Mouse (Mus musculus) embryonic facial prominence, embryonic 10.5 days (tissue): ENCODE results near the gene Acer3. TPM values are rescaled to one million over a fixed set of nuclear protein-coding genes. Genes with fewer than 3 reads are reported as not detected.

Source experiments
- DNase-seq: peaks from one replicate; pipeline ENCODE4 v3.0.0-alpha.2; 2017; ENCODE audit warnings: low spot score
- H3K27ac ChIP-seq: fragments of 300-500 bp; sonication (generic); replicated peaks from 2 replicates; pipeline ENCODE4 v1.5.1; 2016; ENCODE audit warnings: mild to moderate bottlenecking
- H3K27me3 ChIP-seq: fragments of 300-500 bp; sonication (generic); replicated peaks from 2 replicates; pipeline ENCODE4 v1.6.1; 2016; ENCODE audit warnings: low read depth, mild to moderate bottlenecking; ENCODE audit not compliant: poor library complexity, severe bottlenecking
- H3K36me3 ChIP-seq: fragments of 300-500 bp; sonication (generic); replicated peaks from 2 replicates; pipeline ENCODE4 v1.6.1; 2016; ENCODE audit warnings: mild to moderate bottlenecking, moderate library complexity
- H3K4me1 ChIP-seq: fragments of 300-500 bp; sonication (generic); 2 replicates; pipeline ENCODE4 v1.6.1; 2016
- H3K4me3 ChIP-seq: fragments of 300-500 bp; sonication (generic); 2 replicates; pipeline ENCODE4 v1.5.1; 2016; ENCODE audit warnings: mild to moderate bottlenecking, moderate library complexity
- H3K9me3 ChIP-seq: fragments of 300-500 bp; sonication (generic); 2 replicates; pipeline ENCODE4 v1.6.1; 2016; ENCODE audit warnings: mild to moderate bottlenecking
- WGBS: fragments of 180-500 bp; shearing (Covaris S2); methylation state at CpG from one replicate; pipeline ENCODE4 v1.1.7; 2016; 5-methylcytosine and 5-hydroxymethylcytosine counted together
- polyA plus RNA-seq: library from polyadenylated mRNA; unstranded; fragments of >200 nt; fragmentation: Nextera tagmentation; extraction: Ambion mirVana; gene quantifications from 2 replicates; pipeline ENCODE4 v1.2.1, GENCODE M21; 2016

Gene Acer3
- polyA plus RNA-seq, 1 experiment from 2014 or later = 21.3 TPM

- H3K27ac ChIP-seq = no peak overlapping the region
- WGBS = 82% methylated on average over 4 of the region's 4 CpGs
- H3K4me3 ChIP-seq = no peak overlapping the region
- DNase-seq = no peak
- no peaks in the 10 kb centered on the region for H3K36me3 ChIP-seq
- no peaks in the 10 kb centered on the region for H3K4me1 ChIP-seq
- no peaks in the 10 kb centered on the region for H3K27me3 ChIP-seq
- no peaks in the 10 kb centered on the region for H3K9me3 ChIP-seq
Observed at GRCm38 (mm10) chr7:98202946-98203345, 118.1 kb downstream of the Acer3 start.

- Histone ChIP-seq H3K36me3 (no peaks in the 10 kb centered on the region), H3K9me3 (no peaks in the 10 kb centered on the region), H3K27ac (no peak overlapping the region), H3K4me3 (no peak overlapping the region), H3K4me1 (no peaks in the 10 kb centered on the region), H3K27me3 (peaks cover 6% of the 10 kb centered on the region)
- WGBS = 76% methylated on average over 5 of the region's 5 CpGs
- no peak for DNase-seq
Observed at GRCm38 (mm10) chr7:98201493-98202028, 119.4 kb downstream of the Acer3 start.

DNA sequence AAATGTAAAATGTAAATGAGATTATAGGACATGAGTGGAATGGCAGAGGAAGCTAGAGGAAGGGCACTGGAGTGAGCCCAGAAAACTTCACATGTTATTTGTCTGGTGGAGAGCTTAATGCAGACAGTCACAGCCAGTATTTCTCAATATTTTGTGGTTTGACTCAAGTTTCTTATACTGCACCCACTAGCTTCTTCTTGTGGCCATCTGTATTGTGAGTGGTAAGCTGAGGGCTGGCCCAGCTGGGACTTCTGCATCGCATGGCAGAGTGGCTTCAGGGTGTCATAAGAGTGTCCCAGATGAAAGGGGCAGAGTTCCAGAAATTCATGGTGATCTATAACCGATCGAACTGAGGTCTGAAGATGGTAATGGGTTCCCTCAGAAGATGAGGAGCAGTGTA lies 120.6 kb downstream of the Acer3 start:
- DNase-seq = no peak

GRCm38 (mm10) chr7:98199381-98199780 lies 121.6 kb downstream of the Acer3 start, which contains the start of gene B3gnt6:
Gene B3gnt6, minus strand, starts transcription at chr7:98199481.
- Histone ChIP-seq H3K27me3 (peaks cover 28% of the 10 kb centered on the region), H3K36me3 (no peaks in the 10 kb centered on the region), H3K27ac (no peak within 1 kb of the TSS), H3K9me3 (no peaks in the 10 kb centered on the region), H3K4me1 (peaks cover 2% of the 10 kb centered on the region), H3K4me3 (no peak within 1 kb of the TSS)
- no peak for DNase-seq
- 88% methylated on average over 4 of the region's 4 CpGs for WGBS

More for the DNA sequence above, 120.6 kb downstream of the Acer3 start:
- H3K4me3 ChIP-seq = no peak overlapping the region
- H3K4me1 ChIP-seq = no peaks in the 10 kb centered on the region
- no peaks in the 10 kb centered on the region for H3K9me3 ChIP-seq
- 96% methylated on average over 3 of the region's 3 CpGs for WGBS
- H3K27me3 ChIP-seq = peaks cover 18% of the 10 kb centered on the region
- no peaks in the 10 kb centered on the region for H3K36me3 ChIP-seq
- H3K27ac ChIP-seq = no peak overlapping the region

- H3K27ac ChIP-seq = no peak overlapping the region
- 39% methylated on average over 10 of the region's 10 CpGs for WGBS
- peaks cover 64% of the 10 kb centered on the region for H3K27me3 ChIP-seq
- no peaks in the 10 kb centered on the region for H3K9me3 ChIP-seq
- no peaks in the 10 kb centered on the region for H3K36me3 ChIP-seq
- DNase-seq = peak; percentile 51
- H3K4me3 ChIP-seq = no peak overlapping the region
- peaks cover 16% of the 10 kb centered on the region for H3K4me1 ChIP-seq
Observed at GRCm38 (mm10) chr7:98195151-98195801, 125.7 kb downstream of the Acer3 start.

DNA sequence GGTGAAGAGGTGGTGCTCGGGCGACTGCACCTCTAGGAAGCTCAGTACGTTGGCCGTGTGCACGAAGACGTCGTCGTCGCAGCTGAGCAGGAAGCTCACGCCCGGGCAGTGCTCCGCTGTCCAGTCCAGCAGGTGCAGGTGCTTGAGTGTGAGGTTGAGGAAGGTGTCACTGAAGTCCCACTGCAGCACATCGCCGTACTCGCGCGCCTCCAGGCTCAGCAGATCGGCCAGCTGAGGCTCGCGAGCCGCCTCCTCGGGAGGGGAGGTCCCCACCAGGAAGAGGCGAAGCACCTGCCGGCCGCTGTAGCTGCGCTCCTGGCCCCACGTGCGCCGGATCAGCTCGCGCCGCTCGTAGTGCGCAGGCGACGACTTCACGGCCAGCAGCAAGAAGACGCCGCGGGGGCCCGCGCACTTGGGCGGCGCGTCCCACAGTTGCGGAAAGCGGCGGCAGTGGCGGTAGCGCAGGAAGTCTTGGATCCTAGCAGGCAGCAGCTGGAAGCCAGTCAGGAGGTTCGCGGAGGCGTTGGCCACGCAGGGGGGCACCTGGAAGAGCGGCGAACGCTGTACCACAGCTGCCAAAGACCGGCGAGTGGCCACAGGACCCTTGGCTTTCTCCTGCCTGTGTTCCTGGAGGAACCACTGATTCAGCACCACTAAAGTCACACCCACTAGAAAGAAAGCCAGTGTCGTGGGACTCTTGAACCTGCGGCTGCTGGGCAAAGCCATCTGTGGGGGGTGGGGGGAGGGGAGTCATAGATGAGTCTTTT lies 126.8 kb downstream of the Acer3 start:
- peaks cover 64% of the 10 kb centered on the region for H3K27me3 ChIP-seq
- H3K4me3 ChIP-seq = peak overlapping the region; percentile 55
- DNase-seq = no peak
- H3K27ac ChIP-seq = no peak overlapping the region
- 3% methylated on average over 61 of the region's 61 CpGs for WGBS
- no peaks in the 10 kb centered on the region for H3K9me3 ChIP-seq
- H3K36me3 ChIP-seq = no peaks in the 10 kb centered on the region
- peaks cover 16% of the 10 kb centered on the region for H3K4me1 ChIP-seq

- Histone ChIP-seq H3K4me3 (peak overlapping the region; percentile 55), H3K4me1 (peaks cover 16% of the 10 kb centered on the region), H3K9me3 (no peaks in the 10 kb centered on the region), H3K27ac (no peak overlapping the region), H3K36me3 (no peaks in the 10 kb centered on the region), H3K27me3 (peaks cover 64% of the 10 kb centered on the region)
- DNase-seq = peak; percentile 50
- WGBS = 8% methylated on average over 36 of the region's 36 CpGs
Observed at GRCm38 (mm10) chr7:98193515-98194025, 127.4 kb downstream of the Acer3 start.

- Histone ChIP-seq H3K27ac (no peak overlapping the region), H3K27me3 (peaks cover 60% of the 10 kb centered on the region), H3K36me3 (no peaks in the 10 kb centered on the region), H3K9me3 (no peaks in the 10 kb centered on the region), H3K4me3 (no peak overlapping the region), H3K4me1 (peaks cover 22% of the 10 kb centered on the region)
- DNase-seq = peak; percentile 54
- WGBS = 66% methylated on average over 17 of the region's 17 CpGs
Observed at GRCm38 (mm10) chr7:98191571-98192250, 129.3 kb downstream of the Acer3 start.

- peaks cover 31% of the 10 kb centered on the region for H3K4me1 ChIP-seq
- no peaks in the 10 kb centered on the region for H3K36me3 ChIP-seq
- no peak overlapping the region for H3K27ac ChIP-seq
- H3K9me3 ChIP-seq = no peaks in the 10 kb centered on the region
- peaks cover 49% of the 10 kb centered on the region for H3K27me3 ChIP-seq
- DNase-seq = no peak
- H3K4me3 ChIP-seq = no peak overlapping the region
- WGBS = 84% methylated on average over 1 of the region's 1 CpGs
Observed at GRCm38 (mm10) chr7:98190578-98190977, 130.4 kb downstream of the Acer3 start.

- DNase-seq = no peak
- Histone ChIP-seq H3K36me3 (no peaks in the 10 kb centered on the region), H3K4me1 (peaks cover 36% of the 10 kb centered on the region), H3K4me3 (no peak overlapping the region), H3K27me3 (peaks cover 40% of the 10 kb centered on the region), H3K9me3 (no peaks in the 10 kb centered on the region), H3K27ac (no peak overlapping the region)
- WGBS = 45% methylated on average over 3 of the region's 3 CpGs
Observed at GRCm38 (mm10) chr7:98189745-98190144, 131.3 kb downstream of the Acer3 start.

DNA sequence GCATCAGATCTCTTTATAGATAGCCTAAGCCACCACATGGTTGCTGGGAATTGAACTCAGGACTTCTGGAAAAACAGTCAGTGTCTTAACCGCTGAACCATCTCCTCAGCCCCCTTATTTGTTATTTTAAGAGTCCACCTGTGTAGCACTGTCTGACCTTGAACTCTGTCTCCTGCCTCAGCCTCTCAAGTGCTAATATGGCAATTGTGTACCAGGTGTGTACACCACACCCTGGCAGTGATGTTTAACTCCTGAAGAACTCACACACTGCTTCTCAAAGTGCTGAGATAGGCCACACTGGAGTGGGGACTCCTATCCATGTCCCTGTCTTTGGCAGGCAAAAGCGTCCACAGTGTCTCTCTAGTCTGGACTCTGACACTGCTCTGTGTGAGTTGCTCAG lies 132.3 kb downstream of the Acer3 start:
- Histone ChIP-seq H3K27ac (no peak overlapping the region), H3K27me3 (peaks cover 30% of the 10 kb centered on the region), H3K4me3 (no peak overlapping the region), H3K4me1 (peaks cover 27% of the 10 kb centered on the region), H3K9me3 (no peaks in the 10 kb centered on the region), H3K36me3 (no peaks in the 10 kb centered on the region)
- WGBS = 85% methylated on average over 2 of the region's 2 CpGs
- no peak for DNase-seq

- H3K4me3 ChIP-seq = no peak overlapping the region
- H3K27ac ChIP-seq = no peak overlapping the region
- H3K27me3 ChIP-seq = peaks cover 25% of the 10 kb centered on the region
- no peaks in the 10 kb centered on the region for H3K9me3 ChIP-seq
- no peaks in the 10 kb centered on the region for H3K36me3 ChIP-seq
- DNase-seq = no peak
- WGBS = 98% methylated on average over 2 of the region's 2 CpGs
- peaks cover 22% of the 10 kb centered on the region for H3K4me1 ChIP-seq
Observed at GRCm38 (mm10) chr7:98188238-98188637, 132.8 kb downstream of the Acer3 start.
